In genomic region chr7:127677077-127677476, GRCm38 (mm10) we compare ENCODE assay signal across 10 mouse cellular contexts. TPM values are rescaled to one million over a fixed set of nuclear protein-coding genes. Genes with fewer than 3 reads are reported as not detected.
DNase-seq lines count a peak whose midpoint lies in the region; ATAC-seq and TF ChIP-seq lines count a peak whose summit lies in the region.
"Had no signal": no experiment of that assay in that cellular context is flagged by ENCODE, and none has a peak within 500 bp of the region (broad histone marks: within the 10 kb centered on the region; RNA-seq: fewer than 3 reads in every experiment).

No protein-coding gene starts in this region.

- no peak overlapping the region for H3K4me2 ChIP-seq in hindbrain, postnatal 0 days (ENCODE audit: low read depth, low read length)
- no peak overlapping the region for H3K4me2 ChIP-seq in hindbrain, embryonic 12.5 days (replicated peaks)
- H3K4me2 ChIP-seq: lung, embryonic 15.5 days had no signal

- TF ChIP-seq CTCF in hindbrain, postnatal 0 days (IDR thresholded peaks at IDR 0.05; ENCODE audit: low read depth) = peak; percentile 75

- no peaks in the 10 kb centered on the region for H3K9me3 ChIP-seq in hindbrain, postnatal 0 days (ENCODE audit: low read length)
- no peaks in the 10 kb centered on the region for H3K9me3 ChIP-seq in hindbrain, embryonic 12.5 days (replicated peaks)
- H3K9me3 ChIP-seq: lung, embryonic 15.5 days had no signal

- no peaks in the 10 kb centered on the region for H3K4me1 ChIP-seq in hindbrain, postnatal 0 days (ENCODE audit: insufficient read depth, low read length)
- H3K4me1 ChIP-seq in hindbrain, embryonic 12.5 days = no peaks in the 10 kb centered on the region; the same call in 1 of the 2 replicates
- H3K4me1 ChIP-seq: lung, embryonic 15.5 days had no signal

- peak; percentile 52 for DNase-seq in hindbrain, postnatal 0 days (ENCODE audit: low spot score)
- peak; percentile 46 for DNase-seq in CD4-positive helper T cell, adult 2 months (ENCODE audit: low read depth, low spot score)
- DNase-seq in ZHBTc4 (ENCODE audit: low read depth, low spot score) = peak; percentile 91
- peak; percentile 41 for DNase-seq in embryo, embryonic 11 days
- peak; percentile 26 to 40 for DNase-seq in lung, adult 18-20 months
- peak; percentile 23 to 34 for DNase-seq in spleen, postnatal 36 days (ENCODE audit: low spot score in 2 of 2)
- DNase-seq in frontal cortex, postnatal 36 days (ENCODE audit: low spot score in 2 of 2) = no peak

- ATAC-seq in hindbrain, postnatal 0 days = no peak
- ATAC-seq in hindbrain, embryonic 12.5 days (ENCODE audit: low FRiP score) = no peak

- no peaks in the 10 kb centered on the region for H3K27me3 ChIP-seq in hindbrain, postnatal 0 days (ENCODE audit: insufficient read depth, low read length)
- H3K27me3 ChIP-seq in hindbrain, embryonic 12.5 days = no peaks in the 10 kb centered on the region
- H3K27me3 ChIP-seq: lung, embryonic 15.5 days had no signal

- H3K4me3 ChIP-seq in hindbrain, postnatal 0 days (ENCODE audit: low read length) = no peak overlapping the region
- no peak overlapping the region for H3K4me3 ChIP-seq in hindbrain, embryonic 12.5 days
- H3K4me3 ChIP-seq: lung, embryonic 15.5 days had no signal

- WGBS in hindbrain, postnatal 0 days = 70% methylated on average over 6 of the region's 6 CpGs
- 67% methylated on average over 6 of the region's 6 CpGs for WGBS in hindbrain, embryonic 12.5 days

- H3K9ac ChIP-seq in hindbrain, postnatal 0 days (replicated peaks; ENCODE audit: low read length) = no peak overlapping the region
- no peak overlapping the region for H3K9ac ChIP-seq in hindbrain, embryonic 12.5 days
- H3K9ac ChIP-seq: lung, embryonic 15.5 days had no signal

- H3K27ac ChIP-seq in hindbrain, postnatal 0 days = no peak overlapping the region
- no peak overlapping the region for H3K27ac ChIP-seq in hindbrain, embryonic 12.5 days
- H3K27ac ChIP-seq: lung, embryonic 15.5 days had no signal

- no peaks in the 10 kb centered on the region for H3K36me3 ChIP-seq in hindbrain, postnatal 0 days (ENCODE audit: insufficient read depth, low read length)
- no peaks in the 10 kb centered on the region for H3K36me3 ChIP-seq in hindbrain, embryonic 12.5 days
- H3K36me3 ChIP-seq: lung, embryonic 15.5 days had no signal

RNA-seq across cellular contexts. Expression of gene Bcl7c, which starts 31.7 kb away (rescaled TPM):
- total RNA-seq in hindbrain, postnatal 0 days (2014; rRNA removed) = 86.8 and 105 TPM in 2 replicates
- polyA plus RNA-seq in hindbrain, postnatal 0 days (2015; fragmentation: Nextera tagmentation; extraction: Ambion mirVana) = 48.8 and 50.9 TPM in 2 replicates
- 87.4 and 103 TPM in 2 replicates for polyA plus RNA-seq in hindbrain, embryonic 12.5 days (2016; fragmentation: Nextera tagmentation; extraction: Ambion mirVana)

RNA-seq across cellular contexts. Expression of gene Ctf1, which starts 35.5 kb away (rescaled TPM):
- total RNA-seq in hindbrain, postnatal 0 days (2014; rRNA removed) = 9.0 and 10.7 TPM in 2 replicates
- 3.8 and 4.0 TPM in 2 replicates for polyA plus RNA-seq in hindbrain, postnatal 0 days (2015; fragmentation: Nextera tagmentation; extraction: Ambion mirVana)
- 10.2 and 12.4 TPM in 2 replicates for polyA plus RNA-seq in hindbrain, embryonic 12.5 days (2016; fragmentation: Nextera tagmentation; extraction: Ambion mirVana)

RNA-seq across cellular contexts. Expression of gene Ctf2, which starts 54.9 kb away (rescaled TPM):
- total RNA-seq in hindbrain, postnatal 0 days (2014; rRNA removed) = not detected in 2 replicates
- polyA plus RNA-seq in hindbrain, postnatal 0 days (2015; fragmentation: Nextera tagmentation; extraction: Ambion mirVana) = 0.13 TPM in 1 of 2 replicates, not detected in the other
- polyA plus RNA-seq in hindbrain, embryonic 12.5 days (2016; fragmentation: Nextera tagmentation; extraction: Ambion mirVana) = 0.21 TPM in 1 of 2 replicates, not detected in the other
- polyA plus RNA-seq: frontal cortex, adult 2 months had no signal

Comparison
In these comparisons a context has a peak if more than half of its experiments do, and no peak if none do; other contexts are left out.
1. DNase-seq: peak in hindbrain, postnatal 0 days (single experiment), CD4-positive helper T cell, adult 2 months (single experiment), ZHBTc4 (single experiment), embryo, embryonic 11 days (single experiment), lung, adult 18-20 months (2 of 2) and spleen, postnatal 36 days (2 of 2); none in frontal cortex, postnatal 36 days (0 of 2).